Mouse (Mus musculus) neutrophil, adult 83 days (primary cell): ENCODE measurements around the gene Tnfaip6. TPM values are rescaled to one million over a fixed set of nuclear protein-coding genes. Genes with fewer than 3 reads are reported as not detected.

Experiments used
- total RNA-seq, 2 experiments: library from RNA; stranded (reverse); gene quantifications; one replicate each; pipeline ENCODE4 v1.2.4; 2023

The Tnfaip6 gene
- total RNA-seq, result 1 to 10 TPM; 1.1 to 1.7 TPM

DNA sequence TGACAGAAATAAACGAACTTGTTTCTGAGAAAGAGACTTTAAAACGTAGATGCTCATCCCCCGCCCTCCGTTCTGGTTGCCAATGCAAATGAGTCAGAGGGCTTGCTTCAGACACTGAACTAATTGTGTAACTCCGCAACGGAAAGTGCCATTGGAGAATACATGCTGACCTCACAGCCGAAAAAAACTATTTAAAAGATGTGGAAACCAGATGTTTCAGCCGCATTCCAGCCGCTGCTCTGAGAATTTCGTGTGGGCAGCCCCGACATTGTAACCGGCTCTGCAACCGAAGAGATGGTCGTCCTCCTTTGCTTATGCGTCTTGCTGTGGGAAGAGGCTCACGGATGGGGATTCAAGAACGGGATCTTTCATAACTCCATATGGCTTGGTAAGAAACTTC lies at the start of gene Tnfaip6:
Gene Tnfaip6, plus strand, starts transcription at position 128 of the 400 bp plus-strand sequence.

DNA sequence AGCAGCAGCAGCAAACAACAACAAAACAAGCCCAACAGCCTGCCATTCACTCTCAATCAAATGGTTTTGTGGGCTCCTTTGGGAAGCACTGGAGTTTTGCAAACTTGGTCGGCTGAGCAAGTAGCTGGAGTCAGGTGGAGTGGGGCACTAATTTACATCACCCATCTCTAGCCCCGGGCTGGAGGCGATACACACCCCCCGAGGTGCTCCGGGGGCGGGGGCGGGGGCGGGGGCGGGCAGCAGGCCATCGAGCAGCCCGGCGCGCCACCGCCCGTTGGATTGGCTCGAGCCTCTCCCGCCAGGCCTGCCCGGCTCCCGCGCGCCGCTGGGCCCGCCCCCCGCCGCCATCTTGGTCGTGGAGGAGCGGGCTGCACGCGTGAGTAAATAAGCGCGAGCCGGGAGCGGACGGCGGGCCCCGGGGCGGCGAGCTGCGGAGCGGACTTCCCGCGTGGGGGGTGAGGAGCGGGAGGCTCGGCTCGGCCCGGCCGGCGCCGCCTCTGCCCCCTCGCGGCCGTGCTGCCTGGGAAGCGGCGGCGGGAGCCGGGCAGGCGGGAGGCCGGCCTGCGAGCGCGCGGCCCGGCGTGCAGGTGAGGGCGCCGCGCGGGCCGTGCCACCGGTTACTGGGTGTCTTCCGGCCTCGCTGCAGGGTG lies 34.8 kb downstream of the Tnfaip6 start, which contains the start of gene Rif1:
Gene Rif1, plus strand, starts transcription at position 342 of the 650 bp plus-strand sequence.

Other genes with a start within 250 kb of the Tnfaip6 start
- 10 to 100 TPM; 31.6 to 34.1 TPM for gene Rbm43, start 102.8 kb upstream of the Tnfaip6 start, total RNA-seq
- 10 to 100 TPM; 14.5 to 14.9 TPM for gene Nmi, start 64.5 kb upstream of the Tnfaip6 start, total RNA-seq
- 10 to 100 TPM; 24.3 to 29.9 TPM for gene Rif1, start 34.8 kb downstream of the Tnfaip6 start, total RNA-seq